Mouse (Mus musculus) right cerebral cortex, adult 18-20 months (tissue): ENCODE data around the gene Birc6.
"Not testable (repeated sequence)": the region's sequence is repeated elsewhere in the genome, so short reads cannot be mapped to it uniquely, and the experiment has no call there.

ENCODE experiments used
- DNase-seq: peaks from one replicate; pipeline ENCODE4 v3.0.0; 2022; ENCODE audit warnings: mixed read lengths

The Birc6 gene

DNA sequence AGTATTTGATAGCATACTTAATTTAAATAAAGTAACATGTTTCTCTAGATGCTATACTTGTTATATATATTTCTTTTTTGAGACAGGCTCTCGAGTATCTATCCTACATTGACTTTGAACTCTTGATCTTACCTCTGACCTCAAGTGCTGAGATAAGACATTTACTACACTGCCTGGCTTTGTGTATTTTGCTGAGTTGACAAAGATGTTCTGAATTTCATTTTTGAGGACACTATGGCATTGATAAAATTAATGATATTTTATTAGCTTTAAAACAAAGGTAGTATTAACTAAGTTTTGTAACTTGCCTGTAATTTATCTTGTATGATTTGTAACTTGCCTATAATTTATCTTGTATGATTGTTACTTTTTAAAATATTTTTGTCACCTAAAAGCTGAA, 41.1 kb downstream of the Birc6 start:
- DNase-seq = no peak

DNA sequence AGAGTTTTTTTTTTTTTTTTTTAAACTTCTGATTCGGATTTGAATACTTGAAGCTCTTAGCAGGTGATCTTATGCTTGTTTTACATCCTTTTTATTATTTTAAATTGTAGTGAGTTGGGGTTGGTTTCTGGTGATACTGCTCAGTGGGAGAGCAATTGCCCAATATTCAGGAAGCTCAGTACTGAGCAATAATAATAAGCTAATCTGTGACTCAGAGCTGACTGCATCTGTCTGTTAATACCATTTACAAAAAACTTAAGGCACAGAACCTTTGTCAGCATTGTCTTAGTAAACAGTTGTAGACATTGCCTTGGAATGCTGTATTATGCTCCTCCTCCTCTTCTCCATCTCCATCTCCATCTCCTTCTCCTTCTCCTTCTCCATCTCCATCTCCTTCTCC, 42.5 kb downstream of the Birc6 start:
- DNase-seq = no peak

DNA sequence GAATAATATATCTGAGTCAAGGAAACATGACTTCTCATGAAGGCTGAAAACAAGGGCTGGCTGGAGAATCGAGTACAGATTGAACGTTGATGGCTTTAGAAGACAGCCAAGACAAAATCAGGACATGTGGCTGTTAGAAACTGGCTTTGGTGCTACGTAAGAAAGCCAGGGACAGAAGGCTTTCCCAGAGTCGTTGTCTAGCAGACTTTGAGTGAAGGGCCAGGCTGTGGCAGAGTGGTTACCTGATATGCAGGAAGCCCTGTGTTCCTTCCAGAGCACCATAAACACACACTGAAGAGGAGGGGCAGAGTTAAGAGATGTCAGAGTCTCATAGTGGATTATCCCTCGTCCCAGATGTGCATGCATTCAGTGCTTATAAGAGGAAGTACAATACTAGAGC, 49.1 kb downstream of the Birc6 start:
- no peak for DNase-seq

DNA sequence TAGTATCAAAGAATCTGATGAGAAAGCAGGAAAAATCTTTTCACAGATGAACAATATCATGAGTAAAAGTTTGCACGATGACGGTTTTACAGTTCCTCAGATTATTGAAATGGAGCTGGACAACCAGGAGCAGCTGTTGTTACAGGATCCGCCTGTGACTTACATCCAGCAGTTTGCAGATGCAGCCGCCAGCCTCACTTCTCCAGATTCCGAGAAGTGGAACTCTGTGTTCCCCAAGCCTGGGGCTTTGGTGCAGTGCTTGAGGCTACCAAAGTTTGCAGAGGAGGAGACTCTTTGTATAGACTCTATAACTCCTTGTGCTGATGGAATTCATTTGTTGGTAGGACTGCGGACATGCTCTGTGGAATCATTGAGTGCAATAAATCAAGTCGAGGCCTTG, 51.5 kb downstream of the Birc6 start:
- no peak for DNase-seq

DNA sequence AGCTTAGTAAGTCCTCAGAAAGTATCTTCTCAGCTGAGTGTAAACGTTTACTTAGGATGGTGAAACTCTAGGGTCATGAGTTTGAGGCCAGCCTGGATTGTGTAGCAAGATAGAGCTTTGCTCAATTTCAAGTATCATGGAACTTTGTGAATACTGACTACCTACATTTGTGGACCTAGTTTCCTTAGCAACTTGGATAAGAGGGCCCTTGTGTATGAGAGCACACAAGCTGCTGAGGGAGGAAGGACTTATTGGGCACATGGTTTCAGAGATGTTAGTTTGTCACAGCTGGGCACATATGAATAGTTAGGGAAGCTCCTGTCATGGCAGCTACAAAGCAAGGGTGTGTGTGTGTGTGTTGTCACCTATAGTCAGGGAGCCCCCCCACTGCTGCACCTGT, 52.6 kb downstream of the Birc6 start:
- DNase-seq = no peak

DNA sequence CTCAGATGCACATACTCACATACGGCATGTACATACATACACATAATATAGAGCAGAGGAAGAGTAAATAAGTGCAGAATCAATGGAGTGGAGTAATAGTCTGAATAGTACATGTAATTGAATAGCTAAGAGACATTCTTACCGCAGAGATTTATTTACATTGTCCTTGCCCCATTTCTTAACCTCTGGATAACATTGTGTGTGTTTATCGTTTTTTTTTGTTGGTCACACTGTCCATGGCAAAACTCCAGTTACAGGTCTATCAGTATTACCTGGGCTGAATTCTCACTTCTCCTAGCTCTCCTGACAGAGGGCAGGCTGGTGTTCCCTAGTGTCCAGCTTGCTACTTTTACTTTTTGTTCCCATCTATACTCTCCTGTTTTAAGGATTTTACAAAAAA, 58.7 kb downstream of the Birc6 start:
- DNase-seq = no peak

DNA sequence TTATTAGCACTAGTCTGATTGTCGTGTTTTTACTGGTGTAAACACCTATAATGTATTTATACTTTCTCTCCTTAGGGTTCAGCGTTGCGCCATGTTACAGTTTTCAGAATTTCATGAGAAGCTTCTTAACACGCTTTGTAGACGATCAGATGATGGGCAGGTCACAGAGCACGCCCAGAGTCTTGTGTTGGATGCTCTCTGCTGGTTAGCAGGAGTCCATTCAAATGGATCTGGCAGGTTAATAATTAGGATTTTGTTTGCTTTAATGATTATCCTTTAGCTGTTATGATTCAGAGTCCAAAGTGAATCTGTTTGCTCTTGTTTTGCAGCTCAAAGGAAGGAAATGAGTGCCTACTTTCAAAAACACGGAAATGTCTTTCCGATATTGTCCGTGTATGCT, 70.8 kb downstream of the Birc6 start:
- no peak for DNase-seq

DNA sequence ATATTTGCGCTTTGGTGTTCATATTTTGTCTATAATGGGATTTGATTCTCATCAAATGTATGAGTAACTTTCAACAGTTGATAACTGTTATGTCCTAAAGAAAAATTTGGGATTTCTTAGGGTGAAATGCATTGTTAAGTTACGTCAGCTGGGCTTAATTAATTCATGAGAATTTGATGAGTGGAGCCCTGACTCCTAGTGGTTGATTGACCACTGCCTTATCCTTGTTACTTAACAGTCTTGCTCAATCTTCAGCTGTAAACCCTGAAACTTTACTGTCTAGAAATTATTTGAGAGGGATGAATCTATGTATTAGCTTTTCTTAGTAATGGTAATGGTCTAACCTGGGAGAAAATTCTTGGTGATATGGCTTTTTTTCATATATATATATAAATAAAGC, 71.3 kb downstream of the Birc6 start:
- DNase-seq = no peak

DNA sequence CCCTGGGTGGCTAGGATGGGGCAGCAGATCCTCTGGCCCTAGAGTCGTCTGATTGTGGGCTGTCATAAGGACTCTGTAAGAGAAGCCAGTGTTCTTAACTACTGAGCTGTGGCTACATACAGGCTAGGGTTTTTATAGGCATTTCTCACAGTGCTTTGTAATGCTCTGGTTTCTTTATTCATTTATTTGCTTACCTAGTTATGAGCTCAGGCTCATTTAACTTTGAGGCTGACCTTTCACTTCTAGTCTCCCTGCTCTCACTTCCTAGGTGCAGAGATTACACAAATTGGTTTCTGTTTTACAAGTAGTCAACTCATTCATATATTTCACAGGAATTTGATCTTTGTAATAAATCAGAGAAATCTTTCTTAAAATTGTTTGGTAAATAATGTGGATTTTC, 73.1 kb downstream of the Birc6 start:
- DNase-seq = no peak

DNA sequence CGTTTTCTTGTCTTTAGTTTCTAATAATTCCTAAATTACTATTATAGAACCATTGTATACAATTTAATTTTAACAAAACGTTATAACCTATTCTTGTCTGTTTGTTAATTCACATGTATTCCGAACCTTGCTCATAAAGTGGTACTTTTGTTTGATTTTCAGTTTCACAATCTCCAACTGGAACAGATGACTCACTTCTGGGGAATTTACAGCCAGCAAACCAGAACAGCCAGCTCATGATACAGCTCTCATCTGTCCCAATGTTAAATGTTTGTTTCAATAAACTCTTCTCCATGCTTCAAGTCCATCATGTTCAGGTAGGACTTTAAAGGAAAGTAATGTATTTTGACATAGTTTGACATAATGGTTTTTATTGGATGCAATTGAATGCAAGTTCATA, 102.7 kb downstream of the Birc6 start:
- peak; percentile 9 for DNase-seq

DNA sequence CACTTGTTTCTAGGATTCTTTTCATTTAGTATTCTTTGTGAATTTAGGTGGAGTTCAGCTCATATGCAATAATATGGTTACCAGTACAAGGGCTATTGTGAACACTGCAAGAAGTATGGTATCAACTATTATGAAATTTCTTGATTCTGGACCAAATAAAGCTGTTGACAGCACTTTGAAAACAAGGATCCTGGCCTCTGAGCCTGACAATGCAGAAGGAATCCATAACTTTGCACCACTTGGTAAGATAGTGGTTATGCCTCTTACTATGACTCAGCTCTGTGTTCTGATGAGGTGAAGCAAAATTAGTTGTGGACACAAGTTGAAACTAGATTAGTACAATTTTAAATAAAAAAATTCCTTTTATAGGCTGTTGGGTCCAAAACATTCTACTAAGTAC, 114.3 kb downstream of the Birc6 start:
- no peak for DNase-seq

DNA sequence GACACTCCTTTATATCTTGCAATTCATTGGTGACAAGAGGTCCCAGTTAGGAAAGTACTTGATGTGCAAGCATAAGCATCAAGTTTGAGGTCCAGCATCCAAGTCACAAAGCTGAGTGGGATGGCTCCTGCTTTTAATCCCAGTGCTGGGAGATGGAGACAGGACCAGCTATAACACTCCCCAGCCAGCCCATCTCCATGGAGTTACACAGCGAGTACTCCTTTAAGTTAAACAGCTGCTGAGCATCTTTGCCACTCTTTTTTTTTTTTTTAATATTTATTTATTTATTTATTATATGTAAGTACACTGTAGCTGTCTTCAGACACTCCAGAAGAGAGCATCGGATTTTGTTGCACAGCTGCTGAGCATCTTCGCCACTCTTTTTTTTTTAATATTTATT, 130.3 kb downstream of the Birc6 start:
- no peak for DNase-seq

DNA sequence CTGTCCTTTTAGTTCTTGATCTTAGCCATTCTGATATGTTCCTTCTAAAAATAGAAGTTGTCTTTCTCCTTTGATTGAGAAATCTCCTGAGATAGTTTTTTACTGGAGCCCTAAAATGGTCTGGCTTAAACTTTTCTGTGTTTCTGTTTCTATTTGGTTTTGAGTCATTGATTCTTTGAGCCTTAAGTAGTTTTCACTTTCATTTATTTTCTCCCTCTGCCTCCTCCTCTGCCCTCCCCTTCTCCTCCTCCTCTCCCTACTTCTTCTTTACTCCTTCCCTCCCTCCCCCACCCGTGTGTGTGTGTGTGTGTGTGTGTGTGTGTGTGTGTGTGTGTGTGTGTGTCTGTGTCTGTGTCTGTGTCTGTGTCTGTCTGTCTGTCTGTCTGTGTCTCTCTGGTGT, 139.9 kb downstream of the Birc6 start:
- DNase-seq = no peak

DNA sequence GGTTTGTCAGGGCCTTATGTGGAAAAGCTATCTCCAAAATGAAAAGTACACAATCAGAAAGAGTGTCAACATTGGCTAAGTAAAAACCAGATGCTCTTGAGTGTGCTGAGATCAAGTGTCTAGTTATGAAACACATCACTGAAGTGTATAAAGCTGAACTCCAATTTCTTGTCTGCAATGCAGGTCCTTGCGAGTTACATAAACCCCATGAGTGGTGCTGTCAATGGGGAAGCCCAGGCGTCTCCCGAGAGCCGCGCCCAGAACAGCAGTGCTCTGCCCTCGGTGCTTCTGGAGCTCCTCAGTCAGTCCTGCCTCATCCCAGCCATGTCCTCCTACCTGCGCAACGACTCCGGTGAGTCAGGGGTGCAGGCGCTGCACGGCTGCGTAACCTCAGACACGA, 141.9 kb downstream of the Birc6 start:
- no peak for DNase-seq

DNA sequence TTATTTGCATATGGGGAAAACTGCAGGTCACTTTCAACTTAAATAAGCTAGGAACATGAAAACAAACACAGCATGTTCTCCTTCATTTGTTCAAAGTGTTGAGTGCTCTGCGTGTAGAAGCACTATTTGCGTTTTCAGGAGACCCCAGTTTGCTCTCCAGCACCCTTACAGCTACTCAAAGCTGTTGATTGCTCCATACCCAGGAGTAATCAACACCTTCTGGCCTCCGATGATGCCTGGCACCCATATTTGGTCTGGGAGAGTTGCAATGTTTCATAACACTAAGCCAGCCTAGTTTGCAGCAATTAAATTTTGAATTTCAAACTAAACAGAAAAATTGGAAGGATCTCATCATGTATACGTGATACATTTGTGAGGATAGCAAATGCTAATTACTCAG, 144.4 kb downstream of the Birc6 start:
- DNase-seq = no peak

DNA sequence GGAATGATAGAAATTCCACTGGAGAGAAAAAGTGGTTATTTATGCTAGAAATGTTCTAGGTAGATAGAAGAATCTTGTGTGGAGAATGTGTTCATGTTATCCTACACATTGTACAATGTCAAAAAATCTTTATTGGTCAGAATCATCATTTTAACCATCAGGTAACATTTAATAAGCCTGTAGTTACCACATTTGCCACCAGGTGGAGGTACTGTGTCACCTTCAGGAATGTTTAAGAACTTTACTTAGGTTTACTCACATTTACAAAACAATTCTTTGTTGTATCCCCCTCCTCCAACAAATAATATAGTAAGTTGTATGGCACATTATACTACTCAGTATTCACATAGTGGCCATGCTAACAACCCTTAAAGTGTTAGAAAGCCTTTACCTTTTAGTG, 145.2 kb downstream of the Birc6 start:
- no peak for DNase-seq

DNA sequence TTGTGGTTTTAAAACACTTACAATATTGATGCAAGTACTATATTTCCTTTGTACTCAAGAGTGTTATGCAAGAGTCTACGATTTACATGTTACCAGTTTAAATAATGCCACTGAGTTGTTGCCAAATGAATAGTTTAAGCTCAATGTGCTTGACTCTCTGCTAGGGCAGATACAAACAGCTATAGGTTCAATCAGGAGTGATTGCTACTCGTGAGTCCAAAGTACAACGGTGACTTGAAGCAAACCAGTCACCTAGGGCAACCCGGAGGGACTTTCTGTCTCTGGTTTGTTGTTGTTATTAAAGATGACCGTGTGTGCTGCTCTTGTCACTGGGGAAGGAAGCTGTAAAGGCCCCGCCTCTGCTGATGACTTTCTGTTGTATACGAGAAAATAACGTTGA, 150.0 kb downstream of the Birc6 start:
- no peak for DNase-seq

DNA sequence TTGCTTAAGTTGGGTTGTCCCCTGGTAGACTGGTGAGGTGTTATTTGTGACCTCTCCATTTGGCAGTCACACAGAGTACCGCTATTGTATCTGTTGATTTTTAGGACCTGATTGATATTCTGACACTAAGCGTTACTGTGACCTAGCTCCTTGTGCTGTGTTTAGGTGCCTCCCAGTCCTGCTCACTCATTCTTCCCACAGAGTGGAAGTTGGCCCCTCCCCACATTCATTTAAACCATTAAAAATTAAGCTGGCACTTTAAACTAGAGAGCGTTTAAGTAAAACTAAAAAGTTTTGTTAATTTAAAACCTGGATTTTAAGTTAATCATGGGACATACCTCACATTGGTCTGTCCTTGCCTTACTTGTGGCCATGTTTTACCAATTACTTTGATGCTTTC, 156.8 kb downstream of the Birc6 start:
- no peak for DNase-seq

DNA sequence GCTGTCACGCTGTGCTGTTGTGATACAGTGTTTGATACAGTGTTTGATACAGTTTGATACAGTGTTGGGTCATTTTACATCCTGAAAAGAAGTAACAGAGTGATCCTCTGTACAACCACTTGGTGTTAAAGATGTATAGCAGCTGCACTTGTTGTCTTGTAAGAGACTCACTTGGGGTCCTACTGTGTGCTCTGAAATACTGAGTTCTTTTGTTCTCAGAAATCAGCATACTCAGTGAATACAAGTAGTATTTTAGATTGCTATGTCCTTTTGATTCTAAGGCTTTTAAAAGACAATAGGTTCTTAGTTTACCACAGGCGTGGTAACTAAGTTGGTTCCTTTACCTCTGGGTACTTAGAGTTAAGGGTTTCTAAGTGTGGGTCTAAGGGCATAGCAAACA, 160.5 kb downstream of the Birc6 start:
- no peak for DNase-seq

DNA sequence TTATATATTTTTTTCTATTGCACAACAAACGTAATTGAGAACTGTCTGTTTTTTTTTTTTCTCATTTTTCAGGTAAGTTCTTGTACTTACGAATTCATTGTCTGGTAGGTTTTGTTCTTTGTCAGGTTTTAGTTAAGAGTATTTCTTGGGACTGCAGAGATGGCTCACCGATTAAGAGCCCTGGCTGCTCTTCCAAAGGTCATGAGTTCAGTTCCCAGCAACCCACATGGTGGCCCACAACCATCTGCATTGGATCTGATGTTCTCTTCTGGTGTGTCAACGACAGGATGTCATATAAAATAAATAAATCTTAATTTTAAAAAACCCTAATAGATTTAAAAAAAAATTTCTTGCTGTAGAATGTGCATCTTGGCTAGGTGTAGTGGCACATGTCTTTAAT, 161.3 kb downstream of the Birc6 start:
- no peak for DNase-seq

DNA sequence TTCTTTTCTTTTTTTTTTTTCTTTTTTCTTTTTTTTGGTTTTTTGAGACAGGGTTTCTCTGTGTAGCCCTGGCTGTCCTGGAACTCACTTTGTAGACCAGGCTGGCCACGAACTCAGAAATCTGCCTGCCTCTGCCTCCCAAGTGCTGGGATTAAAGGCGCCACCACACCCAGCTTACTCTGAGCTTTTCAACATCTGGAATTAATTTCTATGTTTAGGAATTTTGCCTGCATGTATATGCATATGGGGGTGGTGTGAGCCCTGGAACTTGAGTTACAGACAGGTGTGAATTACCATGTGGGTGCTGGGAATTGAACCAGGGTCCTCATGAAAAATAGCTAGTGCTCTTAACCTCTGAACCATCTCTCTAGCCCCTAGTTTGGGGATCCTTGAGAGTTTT, 173.6 kb downstream of the Birc6 start:
- DNase-seq = not testable (repeated sequence)

DNA sequence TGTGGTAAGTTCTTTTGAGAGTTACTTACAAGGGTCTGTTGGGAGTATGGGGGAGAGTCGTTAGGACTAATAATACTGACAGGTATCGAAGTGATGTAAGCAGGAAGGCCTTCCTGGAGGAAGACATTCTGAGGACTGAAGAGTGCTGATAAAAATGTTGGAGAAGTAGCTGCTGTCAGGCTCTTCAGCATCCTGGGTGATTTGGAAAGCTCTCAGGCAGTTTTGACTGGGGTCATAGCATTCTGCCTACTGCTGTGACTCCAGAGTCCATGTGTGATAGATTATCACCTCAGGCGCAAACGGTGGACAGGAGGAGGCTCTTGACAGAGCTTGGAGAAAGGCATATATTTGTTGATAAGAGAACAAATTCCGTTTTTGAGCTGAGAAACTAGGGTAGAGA, 177.4 kb downstream of the Birc6 start:
- no peak for DNase-seq

DNA sequence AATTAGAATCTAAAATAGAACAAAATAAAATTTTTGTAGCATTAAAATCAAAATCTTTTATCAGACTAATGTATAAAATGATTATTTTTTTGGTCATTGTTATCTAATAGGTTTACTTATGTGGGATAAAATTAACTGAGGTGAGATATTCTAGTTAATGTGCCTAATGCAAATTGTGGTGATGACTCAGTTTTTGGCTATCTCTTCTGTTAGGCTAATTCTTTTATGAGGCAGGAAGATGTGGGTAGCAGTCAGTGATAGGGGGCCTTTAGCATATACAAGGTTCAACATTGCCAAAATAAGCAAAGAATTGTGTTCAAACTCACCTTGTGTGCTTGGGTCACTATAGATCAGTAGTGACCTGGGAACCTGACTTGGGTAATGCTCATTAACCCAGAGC, 178.5 kb downstream of the Birc6 start:
- no peak for DNase-seq

DNA sequence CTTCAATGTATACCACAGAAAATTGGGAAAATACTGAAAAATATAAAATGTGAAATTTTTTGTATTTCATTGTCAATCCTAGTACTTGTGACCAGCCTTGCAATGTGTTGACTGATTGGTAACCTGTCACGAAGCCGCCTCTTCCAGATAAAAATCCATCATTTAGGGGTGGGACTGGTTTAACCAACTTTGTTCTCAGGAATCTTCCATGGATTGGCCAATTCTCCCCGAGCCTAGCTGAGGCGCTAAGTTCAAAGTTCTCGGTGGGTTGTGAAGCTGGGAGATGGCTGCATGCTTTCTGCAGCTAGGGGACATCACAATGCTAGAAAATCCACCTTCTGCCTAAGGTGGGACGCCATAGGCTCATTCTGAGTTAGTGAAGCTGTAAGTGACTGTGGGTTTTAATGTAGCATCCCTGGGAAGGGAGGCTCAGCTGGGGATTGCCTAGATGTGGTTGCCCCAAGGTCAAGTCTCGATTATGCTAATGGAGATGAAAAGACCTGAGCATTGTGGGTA, 179.6 kb downstream of the Birc6 start:
- no peak for DNase-seq

DNA sequence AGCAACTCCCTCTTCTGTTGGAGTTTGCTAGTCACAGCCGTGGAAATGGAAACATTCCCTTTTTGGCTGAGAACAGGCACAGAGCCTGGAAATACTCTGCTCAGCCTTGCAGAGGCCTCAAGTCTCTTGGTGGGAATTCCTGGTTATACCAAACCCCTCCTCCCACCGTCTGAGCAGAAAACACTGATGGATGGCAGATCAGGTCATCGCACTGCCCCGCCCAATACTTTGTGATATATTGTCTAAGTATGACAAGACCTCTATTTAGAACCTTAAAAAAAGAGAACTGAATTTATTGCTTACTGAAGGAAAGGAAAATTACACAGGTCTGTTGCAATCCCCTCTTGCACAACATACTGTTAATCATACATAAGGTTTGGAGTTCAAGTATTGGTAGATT, 182.6 kb downstream of the Birc6 start:
- DNase-seq = no peak

DNA sequence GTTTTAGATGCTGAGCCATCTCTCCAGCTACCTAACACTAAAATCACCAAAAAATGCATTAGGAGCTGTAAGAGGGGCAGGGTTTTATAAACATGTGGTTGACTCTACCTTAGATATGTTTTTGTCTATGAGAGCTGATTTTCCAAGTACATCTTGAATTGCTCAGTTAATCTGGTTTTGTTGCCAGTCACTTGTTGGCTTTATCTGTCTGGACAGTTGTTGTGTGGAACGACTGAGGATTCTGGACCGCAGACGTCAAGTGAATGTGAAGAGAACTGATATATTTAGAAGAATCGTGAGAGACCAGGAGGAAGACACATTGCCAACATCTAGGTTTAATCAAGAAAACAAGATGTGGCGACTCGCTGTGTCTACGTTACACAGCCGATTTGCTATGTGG, 183.5 kb downstream of the Birc6 start:
- DNase-seq = no peak
